Mouse (Mus musculus) erythroblast, embryonic 14.5 days (primary cell): ENCODE data around the gene Tank. TPM values are rescaled to one million over a fixed set of nuclear protein-coding genes. Genes with fewer than 3 reads are reported as not detected.

Experiments
- H3K27me3 ChIP-seq: 2 replicates; pipeline ENCODE4 v1.6.1; 2012; ENCODE audit warnings: inconsistent platforms; ENCODE audit not compliant: control insufficient read depth
- H3K36me3 ChIP-seq: 2 replicates; pipeline ENCODE4 v1.6.1; 2012; ENCODE audit warnings: mild to moderate bottlenecking, inconsistent platforms; ENCODE audit not compliant: control insufficient read depth
- H3K4me1 ChIP-seq: 2 replicates; pipeline ENCODE4 v1.6.1; 2012; ENCODE audit warnings: inconsistent platforms; ENCODE audit not compliant: control insufficient read depth
- H3K4me3 ChIP-seq: replicated peaks from 2 replicates; pipeline ENCODE3; 2012; ENCODE audit warnings: moderate library complexity, mild to moderate bottlenecking, inconsistent platforms
- H3K9me3 ChIP-seq: 2 replicates; pipeline ENCODE4 v1.6.1; 2012; ENCODE audit warnings: low read length, inconsistent platforms, mixed read lengths; ENCODE audit not compliant: control insufficient read depth
- GATA1 ChIP-seq: IDR thresholded peaks from 2 replicates; pipeline ENCODE4 v1.6.1; 2012; ENCODE audit warnings: low read length, inconsistent platforms, mixed read lengths
- TAL1 ChIP-seq: IDR thresholded peaks from 3 replicates; pipeline ENCODE4 v1.6.1; 2012; ENCODE audit warnings: low read length, inconsistent platforms, mixed read lengths
- polyA plus RNA-seq: library from polyadenylated mRNA; stranded (reverse); fragments of >175 nt; gene quantifications from 2 replicates; pipeline ENCODE4 v1.2.3, GENCODE M21; 2012

The Tank gene
- polyA plus RNA-seq, 1 experiment = 0.81 TPM

DNA sequence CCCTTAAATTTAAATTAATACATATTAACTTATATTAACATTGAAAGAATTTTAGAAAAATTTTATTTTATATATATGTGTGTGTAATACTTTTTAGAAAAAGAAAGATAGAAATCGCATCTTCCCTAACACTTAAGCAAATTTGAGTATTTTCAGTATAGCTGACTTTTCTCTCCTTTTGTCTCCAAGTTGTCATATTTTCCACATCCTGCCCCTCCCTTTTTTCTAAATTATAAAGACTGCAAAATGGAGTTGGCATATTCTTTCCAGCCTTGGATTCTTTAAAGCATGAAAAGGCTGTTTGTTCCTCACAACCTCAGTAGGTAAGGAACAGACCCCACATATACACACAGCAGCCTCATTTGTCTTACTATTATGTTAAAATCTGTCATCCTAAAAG lies 56.7 kb downstream of the Tank start:
- Histone ChIP-seq H3K4me1 (no peaks in the 10 kb centered on the region), H3K36me3 (peaks cover 40% of the 10 kb centered on the region), H3K4me3 (no peak overlapping the region), H3K27me3 (no peaks in the 10 kb centered on the region), H3K9me3 (no peaks in the 10 kb centered on the region)
- no peak for TF ChIP-seq GATA1
- no peak for TF ChIP-seq TAL1

DNA sequence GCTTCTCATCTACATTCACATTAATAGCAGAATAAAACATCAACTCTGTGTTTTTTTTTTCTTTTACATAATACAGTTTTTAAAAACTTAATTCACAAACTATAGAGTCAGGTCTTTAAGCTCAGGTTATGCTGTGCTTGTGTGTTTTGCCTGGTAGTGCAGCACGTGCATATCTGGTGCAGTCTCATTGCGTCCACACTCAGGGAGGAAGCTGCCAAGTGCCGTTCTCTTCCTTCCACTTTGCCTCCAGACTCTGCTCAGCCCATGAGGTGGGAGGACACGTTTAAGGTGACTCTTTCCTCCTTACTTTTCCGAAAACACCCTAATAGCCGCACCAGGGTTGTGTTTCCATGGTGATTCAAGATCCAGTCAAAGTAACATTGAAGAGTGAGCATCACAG lies 59.8 kb downstream of the Tank start:
- peaks cover 33% of the 10 kb centered on the region for H3K36me3 ChIP-seq
- H3K27me3 ChIP-seq = no peaks in the 10 kb centered on the region
- no peak overlapping the region for H3K4me3 ChIP-seq
- no peak for TF ChIP-seq GATA1
- TF ChIP-seq TAL1 = no peak
- no peaks in the 10 kb centered on the region for H3K4me1 ChIP-seq
- no peaks in the 10 kb centered on the region for H3K9me3 ChIP-seq

DNA sequence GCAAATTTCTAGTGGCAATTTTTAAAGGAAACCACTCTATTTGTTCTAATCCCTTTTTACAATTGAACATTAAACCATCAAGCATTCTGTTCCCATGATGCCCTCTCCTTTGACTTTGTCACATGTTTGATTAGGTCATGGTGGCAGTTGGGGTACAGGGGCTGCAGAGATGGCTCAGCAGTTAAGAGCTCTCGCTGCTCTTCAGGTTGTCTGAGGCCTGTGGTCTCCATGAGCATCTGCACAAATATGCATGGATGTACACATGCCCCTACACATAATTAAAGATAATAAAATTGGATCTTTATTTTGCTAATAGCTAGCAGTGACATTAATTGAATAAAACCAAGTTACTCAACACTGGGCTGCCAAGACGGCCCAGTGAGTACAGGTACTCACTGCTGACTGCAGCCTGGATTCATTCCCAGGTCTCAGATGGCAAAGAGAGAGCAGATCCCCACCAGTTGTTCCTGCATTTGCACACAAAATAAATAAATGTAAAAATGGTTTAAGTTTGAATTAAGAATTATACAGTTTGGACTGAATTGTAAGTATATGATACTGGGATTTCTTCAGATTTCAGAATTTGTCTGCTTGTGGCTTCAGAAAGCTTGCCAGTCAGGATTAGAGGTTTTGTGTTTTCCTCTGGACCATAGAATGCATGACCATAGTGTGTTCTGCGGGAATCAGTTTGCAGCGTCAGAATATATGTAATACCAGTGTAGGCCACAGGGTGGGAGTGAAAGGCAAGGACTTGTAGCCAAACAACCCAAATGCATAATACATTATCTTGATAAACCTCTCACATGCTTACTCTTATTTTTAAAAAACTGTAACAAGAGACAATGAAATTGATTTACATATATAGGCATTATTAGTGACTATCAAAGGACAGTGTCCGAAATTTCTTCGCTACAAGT lies 64.3 kb downstream of the Tank start:
- H3K36me3 ChIP-seq = peaks cover 43% of the 10 kb centered on the region
- H3K9me3 ChIP-seq = no peaks in the 10 kb centered on the region
- no peaks in the 10 kb centered on the region for H3K4me1 ChIP-seq
- no peaks in the 10 kb centered on the region for H3K27me3 ChIP-seq
- no peak for TF ChIP-seq TAL1
- TF ChIP-seq GATA1 = no peak
- no peak overlapping the region for H3K4me3 ChIP-seq

DNA sequence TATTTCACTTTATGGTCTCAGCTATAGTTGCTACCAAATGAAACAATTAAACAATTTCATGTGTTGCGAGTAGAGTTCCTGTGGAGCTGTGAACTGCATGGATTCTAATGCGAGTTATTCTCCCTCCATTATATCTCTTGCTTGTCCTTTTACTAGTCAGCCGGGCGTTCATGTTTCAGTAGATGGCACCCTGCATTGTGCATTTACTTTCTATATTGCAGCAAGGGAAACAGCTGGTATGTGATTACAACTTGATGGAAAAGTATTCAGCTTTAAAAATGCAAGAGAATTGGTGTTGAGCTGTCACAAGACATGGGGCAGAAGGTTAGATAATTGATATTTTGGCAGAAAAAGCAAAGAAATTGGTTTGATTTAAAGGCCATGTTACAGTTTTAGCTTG lies 72.8 kb downstream of the Tank start:
- Histone ChIP-seq H3K9me3 (no peaks in the 10 kb centered on the region; the same call in 1 of the 2 replicates), H3K4me3 (no peak overlapping the region), H3K27me3 (peaks cover 14% of the 10 kb centered on the region), H3K4me1 (peaks cover 12% of the 10 kb centered on the region), H3K36me3 (peaks cover 59% of the 10 kb centered on the region)
- TF ChIP-seq TAL1 (no peak), GATA1 (no peak)

DNA sequence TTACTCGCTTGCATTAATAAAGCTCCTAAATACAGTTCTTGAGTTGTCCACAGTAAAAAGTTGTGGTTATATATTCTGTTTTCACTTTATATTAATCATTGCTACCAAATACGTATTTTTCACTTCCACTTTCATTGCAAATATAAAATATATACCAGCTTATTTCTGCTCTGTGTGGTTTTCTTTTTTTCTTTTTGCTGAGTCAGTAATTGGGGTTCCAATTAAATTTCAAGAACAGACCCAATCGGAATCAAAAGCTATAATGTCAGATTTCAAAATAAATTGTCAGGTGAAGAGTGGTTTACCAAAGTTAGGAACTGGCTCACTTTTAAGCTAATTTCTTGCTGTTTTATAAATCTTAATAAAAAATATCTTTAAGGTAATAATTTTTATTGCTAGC lies 73.3 kb downstream of the Tank start:
- Histone ChIP-seq H3K9me3 (no peaks in the 10 kb centered on the region; the same call in 1 of the 2 replicates), H3K4me3 (no peak overlapping the region), H3K36me3 (peaks cover 54% of the 10 kb centered on the region), H3K27me3 (peaks cover 19% of the 10 kb centered on the region), H3K4me1 (peaks cover 16% of the 10 kb centered on the region)
- TF ChIP-seq GATA1 = no peak
- no peak for TF ChIP-seq TAL1

DNA sequence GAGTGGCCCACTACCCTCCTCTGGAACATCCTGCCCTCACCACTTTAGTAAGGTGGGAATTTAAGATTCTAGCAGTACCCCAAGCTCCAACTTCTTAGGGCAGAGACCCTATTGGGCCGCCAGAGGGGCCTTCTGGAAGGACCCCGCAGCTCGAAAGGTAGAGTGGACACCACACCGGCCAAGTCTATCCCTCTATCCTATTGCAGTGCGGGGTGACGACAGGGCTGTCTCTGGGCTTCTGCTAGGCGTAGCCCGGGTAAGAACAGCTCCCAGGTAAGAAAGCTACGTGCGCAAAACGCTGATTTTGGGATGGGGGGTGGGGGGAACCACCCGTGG lies 76.6 kb downstream of the Tank start:
- H3K9me3 ChIP-seq = no peaks in the 10 kb centered on the region; the same call in 1 of the 2 replicates
- peaks cover 38% of the 10 kb centered on the region for H3K27me3 ChIP-seq
- no peak for TF ChIP-seq GATA1
- no peak for TF ChIP-seq TAL1
- peaks cover 20% of the 10 kb centered on the region for H3K4me1 ChIP-seq
- peak overlapping the region; percentile 58 for H3K4me3 ChIP-seq
- peaks cover 24% of the 10 kb centered on the region for H3K36me3 ChIP-seq

DNA sequence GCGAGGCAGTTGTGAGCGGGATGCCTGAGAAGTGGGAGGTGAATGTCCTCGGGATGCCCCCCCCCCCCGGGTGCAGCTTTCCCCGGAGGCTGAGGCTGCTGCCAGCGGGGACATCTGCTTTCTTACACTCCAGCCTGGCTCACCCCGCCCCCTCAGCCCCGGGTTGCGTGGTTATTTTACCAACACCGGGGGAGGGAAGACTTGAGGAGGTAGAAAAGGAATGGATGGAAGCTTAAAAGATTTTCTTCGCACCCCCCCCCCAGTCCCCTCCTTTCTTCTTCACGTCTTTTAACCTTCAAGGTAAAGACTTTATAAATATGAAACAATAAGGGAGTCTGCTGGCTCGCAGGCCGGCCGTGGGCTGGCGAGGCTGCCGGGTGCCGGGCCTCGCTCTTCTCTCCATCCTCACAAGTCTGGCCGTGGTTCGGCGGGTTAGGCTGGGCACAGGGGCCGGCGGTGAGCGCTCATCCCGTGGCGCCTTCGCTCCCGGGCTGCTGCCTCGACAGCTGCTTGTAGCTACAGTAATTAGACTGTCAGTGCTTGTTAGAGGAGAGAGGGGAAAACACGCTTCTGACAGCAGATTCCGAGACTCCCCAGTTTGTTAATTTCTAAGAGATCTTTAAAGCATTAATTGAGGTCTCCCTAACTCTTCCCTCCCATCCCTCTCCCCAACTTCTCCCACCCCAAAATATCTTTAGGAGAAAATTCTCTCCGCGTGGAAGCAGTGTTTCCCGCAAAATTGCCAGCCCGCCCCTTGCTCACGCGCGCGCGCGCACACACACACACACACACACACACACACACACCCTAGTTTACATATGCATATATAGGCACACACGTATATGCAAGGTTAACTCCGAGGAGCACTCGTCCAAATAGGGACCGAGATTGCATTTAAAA lies 77.2 kb downstream of the Tank start:
- Histone ChIP-seq H3K36me3 (peaks cover 17% of the 10 kb centered on the region), H3K9me3 (no peaks in the 10 kb centered on the region; the same call in 1 of the 2 replicates), H3K4me3 (peak overlapping the region; percentile 58), H3K27me3 (peaks cover 38% of the 10 kb centered on the region), H3K4me1 (peaks cover 20% of the 10 kb centered on the region)
- TF ChIP-seq GATA1 (no peak), TAL1 (no peak)

DNA sequence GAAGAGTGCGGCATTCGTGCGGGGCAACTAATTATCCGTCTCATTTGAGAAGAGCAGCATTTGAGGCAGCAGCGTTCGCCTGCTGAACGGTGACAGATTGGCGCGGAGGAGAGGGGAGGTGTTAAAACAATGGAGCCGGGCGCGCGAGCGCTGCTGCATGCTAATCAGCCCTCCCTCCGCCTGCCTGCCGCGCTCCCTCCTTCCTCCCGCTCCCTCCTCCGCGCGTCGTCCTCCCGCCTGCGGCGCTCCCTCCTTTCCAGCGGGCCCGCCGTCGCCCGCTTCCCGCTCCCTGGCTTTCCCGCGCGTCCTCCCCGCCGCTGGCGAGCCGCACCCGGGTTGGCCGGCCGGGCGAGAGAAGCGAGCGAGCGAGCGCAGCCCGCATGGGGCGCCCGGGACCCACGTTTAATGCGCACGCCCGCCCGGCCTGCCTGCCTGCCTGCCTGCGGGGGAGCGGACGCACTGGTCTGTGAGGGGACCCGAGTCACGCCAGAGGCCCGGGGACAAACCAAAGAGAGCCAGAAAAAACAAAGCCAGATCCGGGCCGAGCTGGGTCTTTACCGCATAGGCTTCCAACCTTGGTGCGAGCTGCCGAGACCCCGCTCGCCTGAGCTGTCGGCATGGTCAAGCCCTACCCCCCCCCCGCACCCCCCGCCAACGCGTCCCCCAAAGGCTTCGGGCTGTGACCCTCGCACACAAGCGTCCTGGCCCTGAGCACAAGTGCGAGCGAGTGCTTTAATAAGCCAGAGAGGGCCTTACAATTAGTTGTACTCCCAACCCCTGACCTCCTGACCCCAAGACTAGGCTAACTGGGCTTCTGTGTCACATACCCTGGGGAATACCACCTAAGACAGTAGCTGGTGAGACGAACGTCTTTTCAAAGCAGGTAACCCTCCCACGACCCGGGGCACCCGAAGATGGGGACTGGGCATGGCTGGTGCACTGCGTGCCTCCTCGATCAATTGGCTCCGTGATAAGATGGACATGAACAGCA lies 78.3 kb downstream of the Tank start:
- TF ChIP-seq TAL1 (no peak), GATA1 (no peak)
- Histone ChIP-seq H3K27me3 (peaks cover 38% of the 10 kb centered on the region), H3K4me3 (peak overlapping the region; percentile 58), H3K9me3 (no peaks in the 10 kb centered on the region; the same call in 1 of the 2 replicates), H3K4me1 (peaks cover 20% of the 10 kb centered on the region), H3K36me3 (peaks cover 11% of the 10 kb centered on the region)
